Mouse (Mus musculus) thymus, postnatal 0 days (tissue): ENCODE measurements around the gene Rprd2. TPM values are rescaled to one million over a fixed set of nuclear protein-coding genes. Genes with fewer than 3 reads are reported as not detected.
A peak's percentile ranks its signal among the peaks of the same experiment; 100 is the strongest.
"Not testable (repeated sequence)": the region's sequence is repeated elsewhere in the genome, so short reads cannot be mapped to it uniquely, and the experiment has no call there.

Experiments
- DNase-seq: peaks from one replicate; pipeline ENCODE4 v3.0.0-alpha.2; 2015; ENCODE audit warnings: low spot score
- polyA plus RNA-seq: library from polyadenylated mRNA; unstranded; fragments of >200 nt; fragmentation: Nextera tagmentation; extraction: Ambion mirVana; gene quantifications from 2 replicates; pipeline ENCODE4 v1.2.1, GENCODE M21; 2015

Rprd2 gene
- 16.2 and 18.8 TPM in 2 replicates for polyA plus RNA-seq

- peak; percentile 71 for DNase-seq
These were observed at the start of gene Rprd2 for GRCm38 (mm10) chr3:95818571-95819288. Rprd2 (minus strand) TSS chr3:95818863.

- DNase-seq, result no peak
These were observed 48.7 kb upstream of the Rprd2 start for GRCm38 (mm10) chr3:95867408-95867807.

- no peak for DNase-seq
These were observed 47.4 kb upstream of the Rprd2 start for GRCm38 (mm10) chr3:95866071-95866470.

- no peak for DNase-seq
These were observed 46.9 kb upstream of the Rprd2 start for GRCm38 (mm10) chr3:95865571-95865970.

GRCm38 (mm10) chr3:95865050-95865449 is 46.4 kb upstream of the Rprd2 start:
- DNase-seq, result no peak

GRCm38 (mm10) chr3:95863578-95863977 is 44.9 kb upstream of the Rprd2 start:
- DNase-seq, result no peak

- DNase-seq, result peak; percentile 89
These were observed 43.1 kb upstream of the Rprd2 start for GRCm38 (mm10) chr3:95861796-95862195.

GRCm38 (mm10) chr3:95861216-95861615 is 42.6 kb upstream of the Rprd2 start:
- DNase-seq, result peak; percentile 32

- peak; percentile 41 for DNase-seq
These were observed 41.7 kb upstream of the Rprd2 start for GRCm38 (mm10) chr3:95860323-95860722.

GRCm38 (mm10) chr3:95858278-95858677 is 39.6 kb upstream of the Rprd2 start:
- not testable (repeated sequence) for DNase-seq

- DNase-seq, result not testable (repeated sequence)
These were observed 38.4 kb upstream of the Rprd2 start for GRCm38 (mm10) chr3:95857050-95857449.

- DNase-seq, result no peak
These were observed 37.5 kb upstream of the Rprd2 start for GRCm38 (mm10) chr3:95856115-95856514.

- peak; percentile 94 for DNase-seq
These were observed 36.9 kb upstream of the Rprd2 start, which contains the start of gene Prpf3 for GRCm38 (mm10) chr3:95855502-95856089. Prpf3 (minus strand) TSS chr3:95855885.

GRCm38 (mm10) chr3:95851317-95851716 is 32.7 kb upstream of the Rprd2 start:
- no peak for DNase-seq

- no peak for DNase-seq
These were observed 31.9 kb upstream of the Rprd2 start for GRCm38 (mm10) chr3:95850611-95851010.

- no peak for DNase-seq
These were observed 24.0 kb upstream of the Rprd2 start for GRCm38 (mm10) chr3:95842503-95843214.

GRCm38 (mm10) chr3:95839250-95839649 is 20.6 kb upstream of the Rprd2 start:
- no peak for DNase-seq

- DNase-seq, result no peak
These were observed 10.4 kb upstream of the Rprd2 start for GRCm38 (mm10) chr3:95829053-95829452.

- no peak for DNase-seq
These were observed 7.6 kb upstream of the Rprd2 start for GRCm38 (mm10) chr3:95826275-95826674.

GRCm38 (mm10) chr3:95820046-95821010 is 1.7 kb upstream of the Rprd2 start:
- no peak for DNase-seq
